Mouse (Mus musculus) right cerebral cortex, postnatal 10 days (tissue): Measurements from ENCODE around the gene Abcb9.
A peak's percentile ranks its signal among the peaks of the same experiment; 100 is the strongest.

Source experiments
- DNase-seq, 2 experiments: peaks; one replicate each; pipeline ENCODE4 v3.0.0; 2021; ENCODE audit warnings: low spot score in 2 of 2

Gene Abcb9

DNA sequence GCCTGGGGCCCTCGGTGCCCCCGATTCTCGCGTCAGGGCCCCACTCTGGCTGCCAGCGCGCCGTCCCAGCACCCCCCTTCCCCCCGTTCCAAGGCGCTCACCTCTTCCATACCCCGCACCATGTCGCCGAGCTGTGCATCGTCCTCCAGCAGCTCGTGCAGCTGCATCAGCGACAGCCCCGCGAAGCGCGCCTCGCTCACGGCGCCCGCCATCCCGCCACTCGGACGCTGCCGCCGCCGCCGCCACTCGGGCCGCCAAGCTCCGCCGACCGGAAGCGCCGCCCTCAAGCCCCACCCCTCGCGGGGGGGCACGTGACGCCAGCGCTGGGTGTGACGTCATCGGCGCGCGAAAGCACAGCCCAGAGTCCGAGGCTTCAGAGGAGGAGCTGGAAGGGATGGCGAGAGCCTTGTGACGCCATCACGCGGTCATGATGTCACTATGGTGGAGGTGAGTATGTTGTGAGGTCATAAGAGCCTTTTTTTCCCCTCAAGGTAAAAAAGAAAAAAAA lies 63.5 kb downstream of the Abcb9 start, which contains the start of gene Vps37b:
Gene Vps37b (minus strand): TSS at position 270 of the 508 bp plus-strand sequence.
- DNase-seq = peak; percentile 94 to 95

DNA sequence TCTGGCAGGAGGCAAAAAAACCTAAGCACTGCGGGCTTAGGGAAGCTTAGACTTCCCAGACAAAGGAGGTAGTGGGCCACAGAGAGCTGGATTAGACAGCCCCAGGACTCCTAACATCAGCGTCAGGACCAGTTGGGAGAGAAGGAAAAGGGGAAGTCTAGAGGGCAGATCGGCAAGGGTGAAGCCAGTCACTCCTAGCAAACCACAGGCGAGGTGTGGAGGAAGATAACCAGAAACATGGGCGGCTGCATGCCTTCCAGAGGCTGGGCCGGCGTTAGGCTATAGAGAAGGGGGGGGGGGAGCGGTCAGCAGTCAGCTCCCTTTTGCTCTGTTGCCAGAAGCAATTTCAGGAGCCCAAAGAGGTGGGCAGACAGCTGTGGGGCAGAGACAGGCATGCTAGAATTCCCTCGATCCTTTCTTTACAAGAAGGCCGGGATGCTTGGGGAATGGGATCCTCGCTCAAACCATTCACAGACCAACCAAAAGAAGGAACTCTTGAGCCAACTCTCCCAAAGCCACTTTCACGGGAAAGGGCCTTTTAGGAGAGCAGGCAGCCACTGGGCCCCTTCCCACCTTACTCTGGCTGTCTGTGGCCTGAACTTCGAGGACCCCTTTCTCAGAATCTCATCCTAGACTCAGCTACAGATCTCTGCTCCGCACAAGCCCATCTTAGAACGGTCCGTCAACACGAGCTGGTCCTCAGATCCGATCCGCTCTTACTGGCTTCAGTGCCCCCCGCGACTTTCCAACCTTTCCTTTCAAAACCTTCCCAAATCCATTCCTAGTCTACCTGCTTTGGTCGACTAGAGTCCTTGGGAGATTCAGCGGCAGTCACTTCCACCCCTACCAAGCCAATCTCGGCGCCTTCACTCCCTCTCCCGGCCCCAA lies 64.3 kb downstream of the Abcb9 start:
- no peak for DNase-seq

DNA sequence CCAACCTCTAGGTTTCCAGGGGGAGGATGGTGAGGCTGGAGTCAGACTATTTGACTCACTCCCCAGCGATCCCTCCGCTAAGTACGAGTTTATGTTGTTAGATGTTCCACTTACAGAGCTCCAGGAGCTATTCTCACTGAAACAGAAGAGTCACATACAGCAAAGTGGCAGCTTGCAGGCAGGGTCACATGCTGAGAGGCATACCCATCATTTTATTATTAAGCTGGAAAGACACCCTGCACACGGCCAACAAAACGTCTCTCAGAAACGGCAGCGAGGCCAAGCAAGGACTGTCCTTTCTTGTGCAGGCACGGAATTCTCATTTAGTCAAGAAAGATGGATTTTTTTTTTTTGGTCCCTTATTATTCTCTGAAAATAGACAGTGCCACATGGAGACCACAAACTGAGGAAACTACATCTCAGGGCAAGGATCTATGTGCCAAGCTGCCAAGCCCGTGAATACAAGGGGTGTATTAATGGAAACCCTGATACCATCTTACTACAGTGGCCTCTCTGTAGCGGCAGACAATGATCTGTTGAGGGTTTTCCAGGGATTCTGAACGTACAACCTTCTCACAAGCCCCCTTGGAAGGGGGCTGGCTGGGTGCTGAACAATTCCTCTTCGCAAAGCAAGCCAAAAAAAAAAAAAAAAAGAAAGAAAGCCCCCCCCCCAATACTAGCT lies 65.1 kb downstream of the Abcb9 start:
- no peak for DNase-seq

DNA sequence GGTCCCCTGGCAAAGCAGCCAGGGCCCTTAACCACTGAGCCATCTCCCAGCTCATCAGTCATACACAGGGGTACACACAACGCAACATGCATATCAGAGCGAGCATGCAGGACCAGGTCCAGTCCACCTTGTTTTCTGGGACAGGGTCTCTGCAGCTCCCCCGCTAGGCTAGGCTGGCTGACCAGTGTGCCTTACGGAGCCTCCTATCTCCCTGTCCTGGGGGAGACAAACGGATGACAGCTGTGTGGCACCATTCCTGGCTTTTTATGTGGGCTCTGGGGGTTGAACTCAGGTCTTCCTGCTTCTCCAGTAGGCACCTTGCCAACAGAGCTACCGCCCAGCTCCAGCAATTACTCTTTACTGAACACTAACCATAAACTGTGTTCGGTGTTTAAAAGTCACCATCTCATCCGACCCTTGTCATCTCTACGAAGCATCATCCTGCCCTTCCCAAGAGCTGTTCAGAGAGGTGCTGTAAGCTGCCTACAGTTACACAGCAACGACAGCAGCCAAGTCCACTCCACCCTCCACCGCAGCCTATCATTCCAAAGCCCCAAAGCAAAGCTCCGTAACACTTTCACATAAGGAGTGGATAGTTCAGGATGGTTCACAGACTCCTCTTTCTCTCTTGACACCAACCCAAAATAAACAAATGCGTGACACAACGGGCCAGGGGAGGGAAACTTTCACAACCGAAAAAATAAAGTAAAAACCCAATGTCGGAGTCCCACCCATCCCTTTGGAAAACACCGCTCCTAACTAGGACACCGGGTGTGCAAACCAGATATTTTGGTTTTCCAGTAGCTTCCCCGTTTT lies 66.2 kb downstream of the Abcb9 start:
- DNase-seq = no peak

DNA sequence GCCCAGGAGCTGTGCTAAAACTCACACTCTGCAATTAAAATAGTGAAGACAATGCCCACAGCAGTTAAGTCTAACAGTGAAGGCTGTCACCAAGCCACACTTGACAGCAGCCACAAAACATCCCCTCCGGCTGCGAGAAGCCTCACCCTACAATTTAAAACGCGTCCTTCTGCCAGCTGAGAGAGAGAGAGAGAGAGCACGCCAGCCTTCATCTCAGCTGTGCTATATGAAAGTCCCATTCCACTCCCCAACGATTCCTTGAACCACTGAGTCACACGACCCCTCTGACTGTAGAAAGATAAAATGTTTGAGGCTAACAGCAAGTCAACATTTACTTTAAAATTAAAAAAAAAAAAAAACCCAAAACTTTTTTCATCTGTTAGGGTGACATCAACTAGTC lies 66.9 kb downstream of the Abcb9 start:
- DNase-seq = no peak

DNA sequence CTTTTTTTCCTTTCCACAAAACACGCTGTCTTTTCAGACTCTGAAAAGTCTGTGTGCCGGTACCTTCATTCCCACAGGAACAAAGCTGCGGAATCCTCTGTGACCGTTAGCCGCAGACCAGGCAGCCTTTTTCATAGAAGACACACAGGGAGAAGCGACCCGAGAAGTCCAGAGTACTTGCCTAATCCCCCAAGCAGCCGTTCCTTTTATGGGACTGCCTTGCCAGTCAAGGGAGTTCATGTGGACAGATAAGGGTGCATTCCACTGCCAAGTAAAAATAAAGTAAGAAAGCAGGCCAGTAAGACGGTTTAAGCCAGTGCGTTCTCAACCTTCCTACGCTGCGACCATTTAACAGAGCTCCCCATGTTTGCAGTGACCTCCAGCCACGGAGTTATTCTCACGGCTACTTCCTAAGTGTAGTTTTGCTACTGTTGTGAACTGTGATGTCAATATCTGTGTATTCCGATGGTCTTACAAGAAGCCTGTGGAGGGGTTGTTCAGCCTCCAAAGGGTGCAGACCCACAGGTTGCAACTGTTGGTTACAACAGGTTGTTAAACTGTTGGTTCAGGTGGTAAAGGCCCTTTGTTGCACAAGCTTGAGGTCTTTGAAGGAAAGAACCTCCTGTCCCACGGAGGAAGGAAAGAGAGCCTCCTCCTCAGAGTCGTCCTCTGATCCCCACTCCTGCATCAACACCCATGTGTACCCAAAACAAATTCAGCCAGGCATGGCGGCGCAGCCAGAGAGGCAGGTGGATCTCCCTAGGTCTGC lies 67.7 kb downstream of the Abcb9 start:
- DNase-seq = no peak

DNA sequence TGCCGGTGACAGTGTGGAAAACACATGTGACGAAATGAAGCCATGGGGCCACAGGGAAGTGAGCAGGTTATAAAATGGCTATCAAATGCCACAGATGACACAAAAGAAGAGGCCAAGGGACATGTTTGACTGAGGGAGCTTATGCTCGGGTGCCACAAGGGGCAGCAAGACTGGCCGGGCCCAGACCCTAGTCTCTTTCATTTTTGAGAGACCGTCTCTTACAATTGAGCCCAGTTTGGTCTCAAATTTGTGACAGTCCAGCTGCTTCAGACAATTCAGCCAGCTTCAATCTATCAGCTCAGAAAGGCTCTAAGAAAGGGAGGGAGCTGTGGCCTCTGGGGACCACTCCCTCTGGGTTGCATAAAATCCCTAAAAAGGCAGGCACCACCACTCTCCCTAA lies 69.0 kb downstream of the Abcb9 start:
- DNase-seq = no peak

DNA sequence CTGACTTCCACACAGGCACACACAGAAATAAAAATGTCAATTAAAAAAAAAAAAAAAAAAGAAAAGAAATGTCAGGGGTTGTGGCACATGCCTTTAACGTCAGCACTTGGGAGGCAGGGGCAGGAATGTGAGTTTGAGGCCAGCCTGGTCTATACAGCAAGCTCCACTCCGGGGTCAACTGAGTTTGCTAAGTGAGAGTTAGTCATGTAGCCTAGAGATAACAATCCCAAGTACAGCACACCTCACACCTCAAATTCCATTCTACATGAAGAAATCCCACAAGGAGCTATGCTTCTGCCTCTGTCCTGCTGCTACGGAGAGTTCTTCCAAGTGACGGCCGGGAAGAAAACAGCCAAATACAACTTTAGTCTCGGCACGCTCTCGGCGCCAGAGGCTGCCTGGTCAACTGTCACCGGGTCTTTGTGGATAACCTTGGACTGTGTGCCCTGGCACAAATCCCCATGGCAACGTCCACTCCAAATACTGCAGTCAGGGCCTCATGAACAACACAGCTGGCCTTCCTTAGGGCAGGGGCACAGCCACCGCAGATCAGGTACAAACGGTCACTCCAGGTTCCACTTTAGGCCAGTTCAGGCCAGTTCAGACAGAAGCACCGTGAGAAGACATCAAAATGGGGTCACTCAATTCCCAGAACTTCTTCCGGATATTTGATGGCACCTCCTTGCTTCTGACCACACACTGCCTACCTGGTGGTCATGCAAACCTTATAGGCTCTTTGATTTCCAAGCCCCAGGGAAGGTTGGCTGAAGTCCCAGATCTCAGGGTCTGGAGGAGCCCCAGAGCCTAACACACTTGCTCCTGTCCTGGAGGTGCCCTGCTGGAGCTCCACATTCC lies 69.8 kb downstream of the Abcb9 start:
- peak in 1 of 2 experiments; percentile 67 for DNase-seq

DNA sequence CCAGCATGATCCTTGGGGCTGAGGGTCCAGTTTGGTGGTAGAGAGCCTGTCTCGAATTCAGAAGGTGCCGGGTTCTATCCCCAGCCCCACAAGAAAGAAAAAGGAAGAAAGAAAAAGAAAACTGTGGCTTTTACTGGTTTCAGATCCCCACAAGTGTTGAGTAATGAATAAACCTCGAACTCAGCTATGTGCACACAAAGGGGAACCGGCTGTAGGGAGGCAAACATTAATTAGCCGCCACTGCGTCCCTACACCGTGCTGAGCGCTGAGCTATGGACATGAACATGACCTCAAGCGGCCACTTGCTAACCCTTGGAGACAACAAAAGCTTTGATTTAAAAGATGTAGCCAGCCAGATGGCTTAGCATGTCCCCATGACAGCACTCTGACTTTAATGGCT lies 70.5 kb downstream of the Abcb9 start:
- DNase-seq = no peak

DNA sequence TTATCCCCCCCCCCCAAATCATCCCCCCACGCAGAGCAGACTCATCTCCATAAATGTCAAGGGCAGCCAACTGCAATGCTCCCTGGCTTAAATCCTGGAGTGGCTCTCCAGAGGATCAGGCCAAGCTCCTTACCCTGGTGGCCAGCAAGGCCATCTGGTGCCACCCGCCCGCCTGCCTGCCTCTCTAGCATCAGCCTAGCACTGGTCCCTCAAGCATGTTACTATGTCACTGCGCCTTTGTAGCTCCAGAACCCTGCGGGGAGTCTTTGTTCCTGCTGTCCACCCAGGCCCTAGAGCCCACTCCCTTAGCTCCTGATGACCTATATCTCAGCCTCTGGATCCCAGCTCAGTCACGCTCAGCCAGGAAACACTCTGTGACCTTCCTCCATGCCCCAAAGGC lies 70.9 kb downstream of the Abcb9 start:
- no peak for DNase-seq

DNA sequence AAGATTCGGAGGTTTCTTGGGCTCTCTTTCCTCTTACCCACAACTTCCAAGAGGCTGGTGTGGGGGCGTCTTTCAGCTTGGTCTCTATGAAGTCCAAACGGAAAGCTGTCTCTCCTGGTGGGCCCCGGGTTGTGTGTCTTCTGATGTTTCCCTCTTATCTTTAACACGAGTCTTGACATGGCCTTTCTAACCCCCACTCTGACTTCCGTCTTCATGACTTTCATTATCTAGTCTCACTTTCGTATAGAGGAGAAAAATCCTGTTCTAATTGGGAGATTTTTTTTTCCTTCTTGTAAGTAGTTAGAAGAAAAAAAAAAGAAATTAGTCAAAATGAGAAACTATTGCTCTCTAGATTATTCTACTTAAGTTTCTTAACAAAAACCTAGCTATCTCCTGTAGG lies 73.2 kb downstream of the Abcb9 start:
- DNase-seq = no peak

DNA sequence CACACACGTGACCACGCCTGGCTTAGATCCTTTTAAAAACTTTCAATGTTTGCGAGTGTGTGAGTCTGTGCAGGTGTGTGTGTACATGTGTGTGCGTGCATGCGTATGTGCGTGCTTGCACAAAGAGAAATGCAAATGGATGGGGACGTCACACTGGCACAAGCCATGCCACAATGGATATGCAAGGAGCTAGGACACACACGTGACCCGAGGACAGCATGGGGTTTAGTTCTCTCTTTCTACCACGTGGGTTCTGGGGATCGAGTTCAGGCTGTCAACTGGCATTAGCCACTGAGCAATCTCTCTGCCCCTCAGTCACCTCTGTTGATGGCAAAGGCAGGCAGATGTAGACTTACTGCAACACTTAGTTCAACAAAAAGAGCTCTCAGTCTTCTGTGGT lies 73.9 kb downstream of the Abcb9 start:
- no peak for DNase-seq

DNA sequence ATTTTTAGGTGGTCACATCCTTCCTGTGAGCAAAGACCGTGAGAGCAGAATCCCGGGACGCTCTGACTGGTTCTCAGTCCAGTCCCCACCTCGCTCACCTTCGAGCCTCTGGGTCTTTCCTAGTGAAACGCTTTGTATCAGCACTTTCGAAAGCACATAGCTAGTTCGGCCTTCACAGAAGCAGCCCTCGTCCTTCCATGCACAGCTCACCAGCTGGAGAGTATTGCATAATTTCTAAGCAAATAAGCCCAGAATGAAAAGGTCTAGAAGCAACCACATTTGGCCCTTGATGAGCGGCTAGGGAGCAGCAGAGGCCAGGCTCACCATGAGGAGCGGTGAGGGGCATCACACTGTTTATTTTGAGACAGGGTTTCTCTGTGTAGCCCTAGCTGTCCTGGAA lies 74.5 kb downstream of the Abcb9 start:
- DNase-seq = no peak

DNA sequence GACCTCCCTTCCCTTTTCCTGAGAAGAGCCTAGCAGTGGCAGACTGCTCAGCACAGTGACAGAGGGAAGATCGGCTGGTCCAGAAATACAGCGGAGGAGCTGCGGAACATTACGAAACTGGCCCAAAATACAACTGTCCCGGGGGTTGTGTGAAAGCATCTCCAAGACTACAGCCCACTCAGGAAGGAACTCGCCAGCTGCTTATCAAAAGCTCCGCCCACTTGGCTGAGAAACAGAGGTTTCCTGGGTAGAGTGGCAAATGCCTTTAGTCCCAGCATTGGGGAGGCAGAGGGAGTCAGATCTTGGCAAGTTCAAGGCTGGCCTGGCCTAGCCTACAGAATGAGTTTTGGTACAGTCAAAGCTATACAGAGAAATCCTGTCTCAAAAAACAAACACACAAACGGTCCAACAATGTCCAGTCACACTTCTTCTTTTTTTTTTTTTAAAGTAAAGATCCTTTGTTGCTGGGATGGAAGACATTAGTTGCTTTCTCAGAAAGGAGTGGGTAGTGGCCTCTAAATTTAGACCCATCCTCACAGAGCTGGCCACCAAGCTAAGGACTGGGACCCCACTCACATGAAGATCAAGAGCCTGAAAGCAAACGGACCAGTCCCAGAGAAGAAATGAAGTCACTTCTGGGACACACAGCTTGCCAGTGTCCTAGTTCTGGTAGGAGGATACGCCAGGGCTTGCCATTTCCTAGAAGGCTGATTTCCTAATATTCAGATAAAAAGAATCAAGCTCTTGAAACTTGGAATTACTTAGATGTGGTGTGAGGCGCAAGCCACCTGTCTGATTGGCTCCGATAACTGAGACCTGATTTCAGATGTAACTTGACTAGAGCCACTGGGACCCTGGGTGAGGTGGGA lies 76.0 kb downstream of the Abcb9 start:
- peak; percentile 91 to 94 for DNase-seq

DNA sequence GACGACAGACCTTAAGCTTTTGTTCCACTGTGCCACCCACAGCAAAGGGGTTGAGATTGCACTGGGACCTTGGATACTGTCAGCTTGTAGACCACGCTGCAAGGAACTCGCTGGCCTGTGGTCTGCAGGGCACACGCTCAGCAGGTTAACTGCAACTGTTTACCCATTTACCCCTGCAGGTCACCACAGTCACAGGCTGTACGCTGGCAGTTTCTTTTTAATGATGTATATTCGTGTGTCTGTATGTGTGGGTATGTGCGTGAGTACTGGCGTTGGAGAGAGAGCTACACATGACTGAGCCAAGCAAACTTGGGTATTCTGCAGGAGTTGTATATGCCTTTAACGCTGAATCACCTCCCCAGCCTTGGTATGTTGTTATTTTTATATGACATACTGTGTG lies 76.9 kb downstream of the Abcb9 start:
- no peak for DNase-seq

DNA sequence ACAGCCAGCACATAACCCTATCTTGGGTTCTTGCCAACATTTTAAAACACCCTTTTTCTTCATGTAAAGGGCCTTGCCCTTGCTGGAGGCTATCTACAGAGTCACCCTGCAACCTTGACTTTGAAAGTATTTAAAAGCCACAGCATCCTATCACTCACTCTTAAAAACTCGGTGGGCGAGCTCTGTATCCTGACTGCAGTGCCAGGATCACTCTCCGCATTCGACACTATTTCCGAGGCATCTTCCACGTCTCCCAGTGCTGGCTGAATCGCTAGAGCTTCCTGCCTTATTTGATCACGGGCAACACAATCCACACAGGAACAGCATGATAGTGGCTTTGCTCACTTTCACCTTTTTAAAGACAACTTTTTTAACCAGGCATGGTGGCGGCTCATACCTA lies 77.7 kb downstream of the Abcb9 start:
- no peak for DNase-seq

DNA sequence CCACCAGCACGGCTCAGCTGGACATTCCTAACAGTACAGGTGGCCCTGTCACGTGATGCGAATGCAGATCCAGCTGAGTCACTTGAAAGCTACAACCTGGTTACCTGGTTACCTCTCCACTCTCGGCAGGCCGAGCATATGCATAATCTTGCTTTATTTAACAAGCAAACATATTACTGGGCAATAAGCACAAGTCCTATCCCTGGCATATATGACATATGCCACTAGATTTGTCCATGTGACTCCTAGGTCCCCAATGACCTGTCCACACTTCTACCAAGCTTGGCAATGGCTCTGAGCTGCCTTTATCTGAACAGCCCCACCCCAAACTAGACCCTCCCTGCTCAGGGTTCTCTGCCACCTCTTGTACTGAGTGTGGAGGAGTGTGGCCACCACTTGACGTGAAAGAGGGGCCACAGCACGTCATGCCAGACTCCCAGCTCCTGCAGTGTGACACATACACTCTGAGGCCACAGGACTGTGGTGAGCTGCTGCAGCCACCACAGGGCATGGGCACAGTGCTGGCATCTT lies 79.2 kb downstream of the Abcb9 start:
- no peak for DNase-seq

DNA sequence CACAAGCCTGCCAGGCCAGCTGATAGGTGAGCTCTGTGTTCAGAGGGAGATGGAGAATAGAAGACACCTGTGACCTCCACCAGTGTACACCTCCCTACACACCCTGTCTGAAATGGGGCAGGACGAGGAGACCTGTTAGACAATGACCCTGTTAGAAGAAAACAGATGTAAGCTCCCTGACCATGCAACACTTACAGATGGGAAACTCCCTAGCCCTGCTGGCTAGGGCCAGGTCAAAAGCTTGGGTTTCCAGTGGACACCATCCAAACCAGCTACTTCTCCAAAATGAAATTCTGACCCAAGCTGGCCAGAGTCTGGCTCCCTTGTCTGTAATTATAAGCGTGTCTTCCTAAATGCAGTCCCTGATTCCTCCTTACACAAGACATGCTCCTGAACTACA lies 79.9 kb downstream of the Abcb9 start:
- no peak for DNase-seq

DNA sequence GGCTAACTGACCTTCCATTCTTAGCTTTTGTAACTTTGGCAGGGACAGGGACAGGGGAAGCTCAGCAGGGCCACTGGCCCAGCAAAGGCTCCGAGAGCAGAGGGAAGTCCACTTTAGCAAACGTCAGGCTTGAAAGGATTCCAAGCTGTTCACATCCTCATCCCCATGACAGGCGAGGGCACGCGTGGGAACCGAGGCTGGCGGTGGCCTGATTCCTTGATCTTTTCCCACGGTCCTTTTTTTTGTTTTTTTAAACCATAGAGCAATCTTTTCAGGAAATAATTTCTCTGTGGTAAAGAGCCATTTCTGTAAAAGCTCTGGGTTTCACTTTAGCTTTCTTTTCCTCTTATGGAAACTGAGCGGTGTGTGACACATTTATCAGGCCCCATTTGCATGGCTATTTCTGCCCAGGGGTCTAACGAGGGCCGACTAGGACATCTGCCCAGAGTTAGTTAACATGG lies 80.8 kb downstream of the Abcb9 start:
- no peak for DNase-seq
